Mouse (Mus musculus): ENCODE results near the gene Ift80. TPM values are rescaled to one million over a fixed set of nuclear protein-coding genes. Genes with fewer than 3 reads are reported as not detected.

The Ift80 gene
- polyA plus RNA-seq, 1 experiment from 2014 or later = 18.5 TPM

- 85% methylated on average over 5 of the region's 5 CpGs for WGBS
- H3K4me2 ChIP-seq (ENCODE audit: low read depth) = no peak overlapping the region
- H3K36me3 ChIP-seq (ENCODE audit: control insufficient read depth, insufficient read depth, low read length) = no peaks in the 10 kb centered on the region
- DNase-seq (ENCODE audit: low spot score) (no peak), ATAC-seq (ENCODE audit: insufficient read depth, low FRiP score, low TSS enrichment) (no peak)
- H3K27ac ChIP-seq (ENCODE audit: low read depth, low read length) = no peak overlapping the region
- no peak overlapping the region for H3K9ac ChIP-seq (ENCODE audit: low read length)
- no peaks in the 10 kb centered on the region for H3K9me3 ChIP-seq (ENCODE audit: control insufficient read depth, low read length)
- no peaks in the 10 kb centered on the region for H3K27me3 ChIP-seq (ENCODE audit: control insufficient read depth, insufficient read depth, low read length)
- no peaks in the 10 kb centered on the region for H3K4me1 ChIP-seq (ENCODE audit: control insufficient read depth, insufficient read depth, low read length)
- no peak overlapping the region for H3K4me3 ChIP-seq (ENCODE audit: low read depth, low read length)
Observed at GRCm38 (mm10) chr3:68886845-68887244, 117.5 kb downstream of the Ift80 start.

- no peaks in the 10 kb centered on the region for H3K36me3 ChIP-seq (ENCODE audit: control insufficient read depth, insufficient read depth, low read length)
- ATAC-seq (ENCODE audit: insufficient read depth, low FRiP score, low TSS enrichment) = no peak
- H3K9me3 ChIP-seq (ENCODE audit: control insufficient read depth, low read length) = no peaks in the 10 kb centered on the region
- H3K27me3 ChIP-seq (ENCODE audit: control insufficient read depth, insufficient read depth, low read length) = peaks cover 8% of the 10 kb centered on the region
- no peak overlapping the region for H3K27ac ChIP-seq (ENCODE audit: low read depth, low read length)
- no peaks in the 10 kb centered on the region; the same call in 1 of the 2 replicates for H3K4me1 ChIP-seq (ENCODE audit: control insufficient read depth, insufficient read depth, low read length)
- 90% methylated on average over 2 of the region's 2 CpGs for WGBS
- H3K4me3 ChIP-seq (ENCODE audit: low read depth, low read length) = no peak overlapping the region
- no peak overlapping the region for H3K4me2 ChIP-seq (ENCODE audit: low read depth)
- DNase-seq (ENCODE audit: low spot score) = no peak
- no peak overlapping the region for H3K9ac ChIP-seq (ENCODE audit: low read length)
Observed at GRCm38 (mm10) chr3:68874079-68874478, 130.3 kb downstream of the Ift80 start.

- Histone ChIP-seq H3K9me3 (ENCODE audit: control insufficient read depth, low read length) (no peaks in the 10 kb centered on the region), H3K4me1 (ENCODE audit: control insufficient read depth, insufficient read depth, low read length) (no peaks in the 10 kb centered on the region; the same call in 1 of the 2 replicates), H3K36me3 (ENCODE audit: control insufficient read depth, insufficient read depth, low read length) (no peaks in the 10 kb centered on the region), H3K4me3 (ENCODE audit: low read depth, low read length) (peak overlapping the region; percentile 68), H3K27me3 (ENCODE audit: control insufficient read depth, insufficient read depth, low read length) (peaks cover 18% of the 10 kb centered on the region), H3K27ac (ENCODE audit: low read depth, low read length) (no peak overlapping the region), H3K4me2 (ENCODE audit: low read depth) (peak overlapping the region; percentile 99), H3K9ac (ENCODE audit: low read length) (no peak overlapping the region)
- WGBS = 1% methylated on average over 15 of the region's 15 CpGs
- DNase-seq (ENCODE audit: low spot score) (no peak), ATAC-seq (ENCODE audit: insufficient read depth, low FRiP score, low TSS enrichment) (no peak; the same call in 1 of the 2 replicates)
Observed at GRCm38 (mm10) chr3:68870568-68870950, 133.8 kb downstream of the Ift80 start.

- H3K9me3 ChIP-seq (ENCODE audit: control insufficient read depth, low read length) = no peaks in the 10 kb centered on the region
- peak overlapping the region; percentile 99 for H3K4me2 ChIP-seq (ENCODE audit: low read depth)
- H3K36me3 ChIP-seq (ENCODE audit: control insufficient read depth, insufficient read depth, low read length) = no peaks in the 10 kb centered on the region
- peak overlapping the region; percentile 68 for H3K9ac ChIP-seq (ENCODE audit: low read length)
- DNase-seq (ENCODE audit: low spot score) = peak; percentile 74
- H3K4me1 ChIP-seq (ENCODE audit: control insufficient read depth, insufficient read depth, low read length) = no peaks in the 10 kb centered on the region; the same call in 1 of the 2 replicates
- peak overlapping the region; percentile 60; the same call in 1 of the 2 replicates for H3K27ac ChIP-seq (ENCODE audit: low read depth, low read length)
- under 1% methylated on average over 92 of the region's 96 CpGs for WGBS
- peak overlapping the region; percentile 68 for H3K4me3 ChIP-seq (ENCODE audit: low read depth, low read length)
- ATAC-seq (ENCODE audit: insufficient read depth, low FRiP score, low TSS enrichment) = peak; percentile 73
- H3K27me3 ChIP-seq (ENCODE audit: control insufficient read depth, insufficient read depth, low read length) = peaks cover 18% of the 10 kb centered on the region
Observed at GRCm38 (mm10) chr3:68869691-68870567, 134.4 kb downstream of the Ift80 start.

- Histone ChIP-seq H3K4me1 (ENCODE audit: control insufficient read depth, insufficient read depth, low read length) (no peaks in the 10 kb centered on the region; the same call in 1 of the 2 replicates), H3K27me3 (ENCODE audit: control insufficient read depth, insufficient read depth, low read length) (peaks cover 18% of the 10 kb centered on the region), H3K4me3 (ENCODE audit: low read depth, low read length) (peak within 1 kb of the TSS; percentile 68), H3K27ac (ENCODE audit: low read depth, low read length) (peak within 1 kb of the TSS; percentile 60; the same call in 1 of the 2 replicates), H3K9me3 (ENCODE audit: control insufficient read depth, low read length) (no peaks in the 10 kb centered on the region), H3K9ac (ENCODE audit: low read length) (peak within 1 kb of the TSS; percentile 68), H3K36me3 (ENCODE audit: control insufficient read depth, insufficient read depth, low read length) (no peaks in the 10 kb centered on the region), H3K4me2 (ENCODE audit: low read depth) (peak within 1 kb of the TSS; percentile 99)
- under 1% methylated on average over 57 of the region's 62 CpGs for WGBS
- ATAC-seq (ENCODE audit: insufficient read depth, low FRiP score, low TSS enrichment) (peak; percentile 71), DNase-seq (ENCODE audit: low spot score) (peak; percentile 80)
Observed at GRCm38 (mm10) chr3:68869211-68869690, 135.1 kb downstream of the Ift80 start, which contains the start of gene 1110032F04Rik. Gene 1110032F04Rik, plus strand, starts transcription at chr3:68869586.

- Histone ChIP-seq H3K4me2 (ENCODE audit: low read depth) (no peak overlapping the region), H3K36me3 (ENCODE audit: control insufficient read depth, insufficient read depth, low read length) (no peaks in the 10 kb centered on the region), H3K9me3 (ENCODE audit: control insufficient read depth, low read length) (no peaks in the 10 kb centered on the region), H3K27ac (ENCODE audit: low read depth, low read length) (no peak overlapping the region), H3K9ac (ENCODE audit: low read length) (no peak overlapping the region), H3K4me1 (ENCODE audit: control insufficient read depth, insufficient read depth, low read length) (no peaks in the 10 kb centered on the region), H3K4me3 (ENCODE audit: low read depth, low read length) (no peak overlapping the region), H3K27me3 (ENCODE audit: control insufficient read depth, insufficient read depth, low read length) (no peaks in the 10 kb centered on the region)
- WGBS = 77% methylated on average over 1 of the region's 1 CpGs
- DNase-seq (ENCODE audit: low spot score) (no peak), ATAC-seq (ENCODE audit: insufficient read depth, low FRiP score, low TSS enrichment) (no peak)
Observed at GRCm38 (mm10) chr3:68852414-68852813, 152.0 kb downstream of the Ift80 start.

GRCm38 (mm10) chr3:68848323-68848722 lies 156.0 kb downstream of the Ift80 start:
- 62% methylated on average over 3 of the region's 3 CpGs for WGBS
- no peaks in the 10 kb centered on the region for H3K4me1 ChIP-seq (ENCODE audit: control insufficient read depth, insufficient read depth, low read length)
- DNase-seq (ENCODE audit: low spot score) = no peak
- no peaks in the 10 kb centered on the region for H3K36me3 ChIP-seq (ENCODE audit: control insufficient read depth, insufficient read depth, low read length)
- H3K27ac ChIP-seq (ENCODE audit: low read depth, low read length) = no peak overlapping the region
- H3K4me2 ChIP-seq (ENCODE audit: low read depth) = no peak overlapping the region
- no peak overlapping the region for H3K9ac ChIP-seq (ENCODE audit: low read length)
- no peak for ATAC-seq (ENCODE audit: insufficient read depth, low FRiP score, low TSS enrichment)
- no peaks in the 10 kb centered on the region for H3K27me3 ChIP-seq (ENCODE audit: control insufficient read depth, insufficient read depth, low read length)
- no peak overlapping the region for H3K4me3 ChIP-seq (ENCODE audit: low read depth, low read length)
- H3K9me3 ChIP-seq (ENCODE audit: control insufficient read depth, low read length) = no peaks in the 10 kb centered on the region

- Histone ChIP-seq H3K27me3 (ENCODE audit: control insufficient read depth, insufficient read depth, low read length) (no peaks in the 10 kb centered on the region), H3K4me3 (ENCODE audit: low read depth, low read length) (no peak overlapping the region), H3K4me1 (ENCODE audit: control insufficient read depth, insufficient read depth, low read length) (no peaks in the 10 kb centered on the region), H3K27ac (ENCODE audit: low read depth, low read length) (no peak overlapping the region), H3K9me3 (ENCODE audit: control insufficient read depth, low read length) (no peaks in the 10 kb centered on the region), H3K4me2 (ENCODE audit: low read depth) (no peak overlapping the region), H3K36me3 (ENCODE audit: control insufficient read depth, insufficient read depth, low read length) (no peaks in the 10 kb centered on the region), H3K9ac (ENCODE audit: low read length) (no peak overlapping the region)
- 96% methylated on average over 4 of the region's 4 CpGs for WGBS
- no peak for ATAC-seq (ENCODE audit: insufficient read depth, low FRiP score, low TSS enrichment)
- no peak for DNase-seq (ENCODE audit: low spot score)
Observed at GRCm38 (mm10) chr3:68844025-68844424, 160.3 kb downstream of the Ift80 start.
